Mouse (Mus musculus) embryonic facial prominence, embryonic 14.5 days (tissue): ENCODE results near the gene Fam135a. TPM values are rescaled to one million over a fixed set of nuclear protein-coding genes. Genes with fewer than 3 reads are reported as not detected.

Experiments
- ATAC-seq: fragments of 200-750 bp; cut with Nextera tagmentation; 2 replicates; pipeline ENCODE4 v1.8.0; 2017; ENCODE audit warnings: low read depth, moderate number of reproducible peaks, moderate TSS enrichment
- DNase-seq: peaks from one replicate; pipeline ENCODE4 v3.0.0-alpha.2; 2015; ENCODE audit warnings: low spot score
- H3K27ac ChIP-seq: fragments of 300-500 bp; sonication (generic); replicated peaks from 2 replicates; pipeline ENCODE4 v1.5.1; 2014; ENCODE audit warnings: low read depth, mild to moderate bottlenecking, low read length, moderate library complexity
- H3K27me3 ChIP-seq: fragments of 300-500 bp; sonication (generic); replicated peaks from 2 replicates; pipeline ENCODE4 v1.6.1; 2014; ENCODE audit warnings: low read length; ENCODE audit not compliant: control insufficient read depth, insufficient read depth
- H3K36me3 ChIP-seq: fragments of 300-500 bp; sonication (generic); 2 replicates; pipeline ENCODE4 v1.6.1; 2014; ENCODE audit warnings: low read length, mixed read lengths; ENCODE audit not compliant: control insufficient read depth, insufficient read depth
- H3K4me1 ChIP-seq: fragments of 300-500 bp; sonication (generic); 2 replicates; pipeline ENCODE4 v1.6.1; 2014; ENCODE audit warnings: antibody characterized with exemption, low read length; ENCODE audit not compliant: control insufficient read depth, insufficient read depth
- H3K4me2 ChIP-seq: fragments of 300-500 bp; sonication (generic); 2 replicates; pipeline ENCODE4 v1.6.1; 2014; ENCODE audit warnings: low read depth, mild to moderate bottlenecking, low read length, moderate library complexity, mixed read lengths
- H3K4me3 ChIP-seq: fragments of 300-500 bp; sonication (generic); 2 replicates; pipeline ENCODE4 v1.5.1; 2014; ENCODE audit warnings: low read depth, mild to moderate bottlenecking, low read length
- H3K9ac ChIP-seq: fragments of 300-500 bp; sonication (generic); 2 replicates; pipeline ENCODE4 v1.6.1; 2014; ENCODE audit warnings: low read depth, mild to moderate bottlenecking, low read length, moderate library complexity, mixed read lengths
- H3K9me3 ChIP-seq: fragments of 300-500 bp; sonication (generic); 2 replicates; pipeline ENCODE4 v1.6.1; 2016; ENCODE audit warnings: low read length; ENCODE audit not compliant: control insufficient read depth
- WGBS: fragments of 180-500 bp; shearing (Covaris S2); extraction: QIAGEN DNeasy Blood & Tissue Kit; methylation state at CpG from one replicate; pipeline ENCODE4 v1.1.7; 2014; 5-methylcytosine and 5-hydroxymethylcytosine counted together
- polyA plus RNA-seq: library from polyadenylated mRNA; unstranded; fragments of >200 nt; fragmentation: Nextera tagmentation; extraction: Ambion mirVana; gene quantifications from 2 replicates; pipeline ENCODE4 v1.2.1, GENCODE M21; 2014

The Fam135a gene
- polyA plus RNA-seq, 1 experiment from 2014 or later = 25.5 TPM

DNA sequence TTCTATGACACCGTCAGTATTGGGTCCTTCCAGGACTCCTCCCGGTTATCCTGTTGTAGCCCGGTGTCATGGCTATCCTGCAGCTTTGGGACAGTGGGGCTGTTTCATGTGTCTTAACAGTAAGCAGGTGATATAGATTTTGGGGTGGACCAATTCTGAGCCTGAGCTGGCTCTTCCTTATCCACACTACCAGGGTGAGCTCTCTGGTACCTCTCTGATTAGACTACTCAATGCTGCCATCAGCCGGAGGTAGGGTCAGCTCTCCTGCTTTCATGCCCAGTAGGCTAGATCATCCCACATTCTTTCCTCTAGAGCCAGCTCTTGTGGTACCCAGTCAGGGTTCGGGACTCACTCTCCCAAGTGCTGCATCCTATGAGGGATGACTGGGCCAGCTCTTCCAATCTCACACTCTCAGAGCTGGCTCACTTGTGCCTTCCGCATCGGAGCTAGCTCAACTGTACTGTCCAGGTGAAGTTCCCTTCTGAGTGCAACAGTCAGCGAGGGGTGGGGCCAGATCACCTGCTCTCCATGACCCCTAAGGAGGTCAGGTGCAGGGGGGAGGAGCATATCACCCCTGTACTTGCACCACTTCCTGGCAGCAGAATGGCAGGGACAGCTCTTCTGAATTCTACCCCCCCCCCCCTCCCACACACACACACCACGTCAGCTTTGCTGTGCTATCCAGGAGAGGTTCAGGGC, 132.0 kb downstream of the Fam135a start:
- Histone ChIP-seq H3K36me3 (no peaks in the 10 kb centered on the region), H3K9me3 (peaks cover 4% of the 10 kb centered on the region; the same call in 1 of the 2 replicates), H3K27me3 (no peaks in the 10 kb centered on the region), H3K4me1 (no peaks in the 10 kb centered on the region), H3K27ac (no peak overlapping the region), H3K4me3 (no peak overlapping the region), H3K9ac (no peak overlapping the region), H3K4me2 (no peak overlapping the region)
- ATAC-seq = no peak
- 91% methylated on average over 8 of the region's 9 CpGs for WGBS
- DNase-seq = no peak

GRCm38 (mm10) chr1:23966226-23966625, 133.9 kb downstream of the Fam135a start:
- peak; percentile 29 for DNase-seq
- no peaks in the 10 kb centered on the region for H3K27me3 ChIP-seq
- no peak overlapping the region for H3K9ac ChIP-seq
- no peak for ATAC-seq
- H3K27ac ChIP-seq = no peak overlapping the region
- H3K4me1 ChIP-seq = no peaks in the 10 kb centered on the region
- no peak overlapping the region for H3K4me2 ChIP-seq
- H3K9me3 ChIP-seq = peaks cover 4% of the 10 kb centered on the region; the same call in 1 of the 2 replicates
- no peak overlapping the region for H3K4me3 ChIP-seq
- 26% methylated on average over 1 of the region's 1 CpGs for WGBS
- H3K36me3 ChIP-seq = no peaks in the 10 kb centered on the region

Other genes with a start within 250 kb of the Fam135a start
- 51.8 and 55.4 TPM in 2 replicates for gene Smap1, start 178.0 kb downstream of the Fam135a start, polyA plus RNA-seq
- gene Sdhaf4, start 94.7 kb downstream of the Fam135a start, polyA plus RNA-seq = 94.4 and 96.1 TPM in 2 replicates
- 81.9 and 118 TPM in 2 replicates for gene Col9a1, start 77.3 kb upstream of the Fam135a start, polyA plus RNA-seq